Mouse (Mus musculus) testis, adult 2 months (tissue): Measurements from ENCODE around the gene Wfdc15b. TPM values are rescaled to one million over a fixed set of nuclear protein-coding genes. Genes with fewer than 3 reads are reported as not detected.

Experiments
- H3K27ac ChIP-seq: fragments of 200-500 bp; 2 replicates; pipeline ENCODE4 v1.5.1; 2012; ENCODE audit warnings: low read depth, low read length; ENCODE audit not compliant: control insufficient read depth, insufficient read depth
- H3K27me3 ChIP-seq: fragments of 200-500 bp; 2 replicates; pipeline ENCODE4 v1.6.1; 2012; ENCODE audit warnings: mild to moderate bottlenecking, low read length, moderate library complexity; ENCODE audit not compliant: control insufficient read depth, insufficient read depth
- H3K36me3 ChIP-seq: fragments of 200-500 bp; 2 replicates; pipeline ENCODE4 v1.6.1; 2012; ENCODE audit warnings: mild to moderate bottlenecking, low read length; ENCODE audit not compliant: control insufficient read depth, insufficient read depth
- H3K4me1 ChIP-seq: fragments of 200-500 bp; 2 replicates; pipeline ENCODE4 v1.6.1; 2012; ENCODE audit warnings: low read length; ENCODE audit not compliant: control insufficient read depth, insufficient read depth
- H3K4me3 ChIP-seq: fragments of 200-500 bp; 2 replicates; pipeline ENCODE4 v1.5.1; 2012; ENCODE audit warnings: low read depth, mild to moderate bottlenecking, low read length, moderate library complexity, mixed read lengths; ENCODE audit not compliant: control insufficient read depth
- CTCF ChIP-seq: fragments of 200-500 bp; IDR thresholded peaks from 2 replicates; pipeline ENCODE4 v1.5.1; 2012; ENCODE audit warnings: low read depth, mild to moderate bottlenecking, inconsistent platforms, low read length, moderate library complexity; ENCODE audit not compliant: control insufficient read depth, insufficient read depth, insufficient replicate concordance
- POLR2A ChIP-seq: fragments of 200-500 bp; IDR thresholded peaks from 2 replicates; pipeline ENCODE4 v1.6.1; 2012; ENCODE audit warnings: low read depth, mild to moderate bottlenecking, inconsistent platforms, low read length, moderate library complexity; ENCODE audit not compliant: control insufficient read depth
- polyA plus RNA-seq: library from polyadenylated mRNA; depleted of rRNA; stranded (reverse); fragments of >200 nt; gene quantifications from 2 replicates; pipeline ENCODE4 v1.2.3, GENCODE M21; 2012

Gene Wfdc15b
- polyA plus RNA-seq, 1 experiment: not detected

DNA sequence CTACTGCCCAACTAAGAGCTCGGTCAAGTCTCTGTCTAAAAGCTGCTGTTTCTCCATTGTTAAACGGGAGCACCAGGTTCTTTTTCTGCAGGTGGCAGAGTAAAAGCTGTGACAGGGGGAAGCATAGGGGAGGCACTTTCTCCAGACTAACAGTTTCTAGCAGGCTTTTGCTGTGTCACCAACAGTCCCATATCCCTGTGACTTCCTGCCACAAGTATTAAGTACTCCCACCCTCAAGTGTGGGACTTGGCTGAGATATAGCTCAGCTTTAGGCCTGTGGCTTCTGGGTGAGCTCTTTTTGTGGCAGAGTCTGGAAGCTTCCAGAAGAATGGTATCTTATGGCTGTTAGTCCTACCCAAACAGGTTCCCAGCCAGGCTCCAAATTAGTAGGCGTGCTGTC is 45.6 kb downstream of the Wfdc15b start:
- no peak overlapping the region for H3K27ac ChIP-seq
- H3K4me1 ChIP-seq: peaks cover 8% of the 10 kb centered on the region
- H3K4me3 ChIP-seq: no peak overlapping the region
- no peaks in the 10 kb centered on the region for H3K27me3 ChIP-seq
- TF ChIP-seq CTCF (no peak), POLR2A (no peak)
- H3K36me3 ChIP-seq: no peaks in the 10 kb centered on the region

DNA sequence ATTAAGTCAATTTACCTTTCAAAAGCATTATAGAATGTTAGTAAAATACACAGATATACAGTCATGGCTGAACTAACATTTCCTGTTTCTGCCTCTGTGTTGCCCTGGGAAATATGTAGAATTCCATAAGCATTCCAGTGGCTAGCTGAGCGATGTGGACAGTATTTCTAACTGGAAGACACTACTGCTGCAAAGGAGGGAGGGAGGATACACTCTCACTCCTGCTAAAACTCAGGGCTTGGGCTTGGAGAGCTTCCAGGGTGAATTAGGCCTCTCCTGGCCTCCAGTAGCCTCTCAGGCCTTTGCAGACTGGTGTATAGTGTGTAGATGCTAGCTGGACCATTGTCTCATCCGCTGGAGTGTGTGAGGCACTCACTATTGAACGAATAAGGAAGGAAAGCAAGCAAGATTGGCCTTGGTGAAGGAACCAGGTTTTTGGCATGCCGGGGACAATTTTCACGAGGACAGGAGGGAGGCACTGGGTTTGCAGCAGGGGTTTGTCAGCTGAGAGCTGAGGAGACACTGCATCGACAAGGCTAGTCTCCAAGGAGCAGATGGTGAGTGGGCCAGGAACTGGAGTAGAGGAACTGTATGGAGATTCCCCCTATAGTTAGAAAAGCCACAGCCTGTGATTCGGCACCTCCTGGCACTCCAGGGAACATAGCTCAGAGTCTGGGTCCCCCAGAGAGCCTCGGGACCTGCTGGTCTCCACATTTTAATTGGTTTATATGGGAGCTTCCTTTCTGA is 46.6 kb downstream of the Wfdc15b start:
- H3K4me1 ChIP-seq: peaks cover 17% of the 10 kb centered on the region
- H3K4me3 ChIP-seq: no peak overlapping the region
- H3K27ac ChIP-seq: no peak overlapping the region
- H3K36me3 ChIP-seq: no peaks in the 10 kb centered on the region
- TF ChIP-seq POLR2A (no peak), CTCF (no peak)
- H3K27me3 ChIP-seq: no peaks in the 10 kb centered on the region

DNA sequence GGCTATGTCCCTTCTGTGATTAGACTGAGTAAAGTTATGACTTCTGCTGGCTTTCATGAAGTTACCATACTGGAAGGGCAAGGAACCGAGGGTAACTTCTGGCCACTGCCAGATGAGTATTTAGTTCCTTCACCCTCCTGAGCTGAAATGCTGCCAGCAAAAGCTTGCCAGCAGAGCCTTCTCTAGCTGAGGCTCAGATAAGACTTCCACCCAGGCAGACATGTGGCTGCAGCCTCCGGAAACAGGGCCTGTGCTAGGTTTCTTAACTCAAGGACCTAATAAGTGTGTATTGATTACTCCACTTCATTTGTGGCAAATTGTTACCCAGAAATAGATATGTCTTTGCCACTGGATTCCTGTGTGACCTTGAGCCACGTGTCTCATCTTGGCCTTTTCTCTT is 48.1 kb downstream of the Wfdc15b start:
- H3K4me3 ChIP-seq: no peak overlapping the region
- no peaks in the 10 kb centered on the region for H3K36me3 ChIP-seq
- H3K4me1 ChIP-seq: peaks cover 17% of the 10 kb centered on the region
- H3K27me3 ChIP-seq: no peaks in the 10 kb centered on the region
- no peak overlapping the region for H3K27ac ChIP-seq
- TF ChIP-seq CTCF (no peak), POLR2A (no peak)

DNA sequence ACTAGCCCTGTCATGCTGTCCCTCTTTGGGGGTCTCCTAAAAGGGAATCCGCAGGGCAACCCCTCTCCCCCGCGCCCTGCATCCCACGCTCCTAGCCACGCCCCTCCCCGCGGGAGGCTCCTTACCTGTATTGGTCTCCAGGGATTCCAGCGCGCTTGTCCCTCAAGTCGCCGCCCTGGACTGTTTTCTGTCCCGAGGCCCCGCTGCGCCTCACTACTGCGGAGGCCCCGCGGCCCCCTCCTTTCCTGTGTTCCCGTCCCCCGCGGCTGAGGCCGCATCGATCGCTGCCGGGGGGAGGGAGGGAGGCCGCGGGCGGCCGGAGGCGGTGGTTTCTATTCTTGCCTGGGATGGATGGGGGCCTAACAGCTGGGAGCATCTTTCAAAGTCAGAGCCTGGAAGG is 50.6 kb downstream of the Wfdc15b start, which contains the start of gene Kcns1:
Gene Kcns1 (minus strand): TSS at position 212 of the 400 bp plus-strand sequence.
- Histone ChIP-seq H3K27me3 (no peaks in the 10 kb centered on the region), H3K4me3 (peak within 1 kb of the TSS; percentile 43), H3K36me3 (no peaks in the 10 kb centered on the region), H3K4me1 (peaks cover 23% of the 10 kb centered on the region), H3K27ac (no peak within 1 kb of the TSS)
- TF ChIP-seq POLR2A (no peak), CTCF (no peak)

DNA sequence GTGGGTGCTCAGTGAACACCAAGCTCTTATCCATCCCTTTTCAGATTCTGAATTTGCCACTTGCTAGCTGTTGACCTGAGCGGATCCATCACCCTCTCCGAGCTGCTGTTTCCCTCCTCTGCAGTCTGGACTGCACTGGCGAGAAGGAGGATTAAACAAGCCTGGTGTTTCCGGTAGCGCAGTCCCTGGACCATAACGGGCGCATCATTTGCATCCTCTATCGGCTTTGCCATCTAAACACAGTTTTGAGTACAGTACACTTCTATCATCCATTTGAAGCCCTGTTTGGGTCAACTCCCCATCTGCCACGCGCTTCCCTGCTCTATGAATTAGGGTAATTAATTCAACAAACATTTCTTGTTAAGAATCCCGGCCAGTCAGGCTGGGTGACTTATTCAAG is 51.1 kb downstream of the Wfdc15b start:
- no peaks in the 10 kb centered on the region for H3K27me3 ChIP-seq
- peaks cover 23% of the 10 kb centered on the region for H3K4me1 ChIP-seq
- no peak overlapping the region for H3K27ac ChIP-seq
- TF ChIP-seq POLR2A (no peak), CTCF (no peak)
- H3K36me3 ChIP-seq: no peaks in the 10 kb centered on the region
- H3K4me3 ChIP-seq: no peak overlapping the region

GRCm38 (mm10) chr2:164168571-164168946 is 52.9 kb downstream of the Wfdc15b start:
- H3K27ac ChIP-seq: peak overlapping the region; percentile 37; the same call in 1 of the 2 replicates
- no peaks in the 10 kb centered on the region for H3K27me3 ChIP-seq
- peak overlapping the region; percentile 87 for H3K4me3 ChIP-seq
- H3K36me3 ChIP-seq: no peaks in the 10 kb centered on the region
- peaks cover 23% of the 10 kb centered on the region for H3K4me1 ChIP-seq
- TF ChIP-seq POLR2A (0 out of 2 replicates have a peak, but pooled peaks have one; percentile 32), CTCF (no peak)

DNA sequence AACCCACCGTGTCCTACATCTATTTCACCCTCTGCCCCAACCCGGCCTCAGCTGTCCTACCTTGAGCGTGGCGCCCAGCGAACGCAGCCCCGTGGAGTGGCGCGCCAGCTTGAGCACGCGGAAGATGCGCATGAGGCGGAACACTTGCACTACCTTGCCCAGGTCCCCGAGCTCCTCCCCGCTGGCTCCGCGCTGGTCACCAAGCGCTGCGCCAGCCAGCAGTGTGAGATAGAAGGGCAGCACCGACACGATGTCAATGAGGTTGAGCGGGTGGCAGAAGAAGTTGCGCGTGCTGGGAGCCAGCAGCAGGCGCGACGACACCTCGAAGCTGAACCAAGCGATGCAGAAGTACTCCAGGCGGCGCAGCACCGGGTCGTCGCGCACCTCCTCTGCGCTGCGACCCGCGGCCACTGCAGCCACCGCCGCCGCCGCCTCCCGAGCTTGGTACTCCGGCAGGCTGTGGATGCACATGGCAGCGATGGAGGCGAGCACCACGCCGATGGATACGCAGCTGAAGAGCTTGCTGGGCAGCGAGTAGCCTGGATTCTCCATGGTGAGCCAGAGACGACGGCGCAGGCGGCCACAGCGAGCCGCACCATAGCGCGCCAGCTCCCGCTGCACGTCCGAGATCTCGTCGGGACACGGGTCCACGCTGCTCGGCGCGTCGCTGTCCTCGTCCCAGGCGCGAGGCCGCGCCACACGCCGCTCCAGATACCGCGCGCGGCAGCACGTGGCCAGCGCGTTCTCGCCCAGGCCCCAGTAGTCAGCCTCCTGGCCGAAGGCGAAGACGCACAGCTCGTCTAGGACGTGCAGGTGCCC is 53.5 kb downstream of the Wfdc15b start:
- no peak for TF ChIP-seq CTCF
- TF ChIP-seq POLR2A: no peak
- peaks cover 23% of the 10 kb centered on the region for H3K4me1 ChIP-seq
- no peak overlapping the region for H3K27ac ChIP-seq
- no peaks in the 10 kb centered on the region for H3K36me3 ChIP-seq
- H3K4me3 ChIP-seq: peak overlapping the region; percentile 87
- H3K27me3 ChIP-seq: no peaks in the 10 kb centered on the region
